Mouse (Mus musculus) heart, postnatal 10 days (tissue): ENCODE results near the gene Dnah2. TPM values are rescaled to one million over a fixed set of nuclear protein-coding genes. Genes with fewer than 3 reads are reported as not detected.
"Not testable (repeated sequence)": the region's sequence is repeated elsewhere in the genome, so short reads cannot be mapped to it uniquely, and the experiment has no call there.

Experiments
- DNase-seq, 2 experiments: peaks; one replicate each; pipeline ENCODE4 v3.0.0; 2021
- intact Hi-C: fragments of 180-260 bp; cut with DNase I; formaldehyde crosslinking; loops from one replicate; pipeline ENCODE4 v1.15.1; 2025
- total RNA-seq, 2 experiments: library from RNA; stranded (reverse); gene quantifications; 2 replicates each; pipeline ENCODE4 v1.2.3; 2021

Dnah2 gene
- total RNA-seq, 2 experiments from 2014 or later: 0.02 to 0.10 TPM

DNA sequence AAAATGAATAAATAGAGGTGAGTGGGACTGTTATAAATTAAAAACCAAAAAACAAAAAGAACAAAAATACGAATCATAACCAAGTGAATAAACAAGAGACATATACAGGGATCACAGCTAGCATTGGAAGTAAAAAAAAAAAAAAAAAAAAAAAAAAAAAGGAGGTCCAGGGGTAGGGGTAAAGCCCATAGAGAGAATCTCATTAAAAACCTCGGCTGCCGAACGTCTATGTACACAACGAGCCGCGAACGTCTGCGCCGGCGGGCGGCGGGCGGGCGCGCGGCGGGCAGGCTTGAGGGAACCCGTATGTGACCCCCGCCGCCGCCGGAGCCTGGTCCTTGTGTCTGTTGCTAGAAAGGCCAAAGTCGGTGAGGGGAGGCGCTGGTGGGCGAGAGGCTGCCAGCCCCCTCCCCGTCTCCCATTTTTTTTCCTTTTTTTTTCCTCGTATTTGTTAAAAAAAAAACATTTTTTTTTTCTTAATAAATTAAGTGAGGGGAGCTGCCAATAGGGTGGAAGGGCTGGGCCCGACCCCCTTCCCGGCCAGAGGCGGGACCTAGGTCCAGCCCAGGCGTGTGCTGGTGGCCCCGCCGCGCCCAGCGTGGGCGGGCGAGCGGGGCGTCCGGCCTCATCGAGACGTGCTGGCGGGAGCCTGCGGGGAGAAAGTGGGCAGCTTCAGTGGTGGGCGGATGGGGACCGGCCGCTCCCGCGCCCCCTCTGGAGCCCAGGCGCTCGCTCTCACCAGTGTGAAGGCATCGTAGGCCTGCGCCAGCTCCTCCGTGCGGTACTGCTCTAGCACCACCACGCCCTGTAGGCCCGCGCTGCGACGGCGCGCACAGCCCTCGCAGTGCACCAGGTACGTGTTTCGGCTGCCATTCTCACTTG, 149.5 kb downstream of the Dnah2 start:
- intact Hi-C loops: loop anchor here (2.0 kb wide), 1 partner anchor 113 kb away; no protein-coding TSS in a partner anchor
- peak in 1 of 2 experiments; percentile 35 for DNase-seq

DNA sequence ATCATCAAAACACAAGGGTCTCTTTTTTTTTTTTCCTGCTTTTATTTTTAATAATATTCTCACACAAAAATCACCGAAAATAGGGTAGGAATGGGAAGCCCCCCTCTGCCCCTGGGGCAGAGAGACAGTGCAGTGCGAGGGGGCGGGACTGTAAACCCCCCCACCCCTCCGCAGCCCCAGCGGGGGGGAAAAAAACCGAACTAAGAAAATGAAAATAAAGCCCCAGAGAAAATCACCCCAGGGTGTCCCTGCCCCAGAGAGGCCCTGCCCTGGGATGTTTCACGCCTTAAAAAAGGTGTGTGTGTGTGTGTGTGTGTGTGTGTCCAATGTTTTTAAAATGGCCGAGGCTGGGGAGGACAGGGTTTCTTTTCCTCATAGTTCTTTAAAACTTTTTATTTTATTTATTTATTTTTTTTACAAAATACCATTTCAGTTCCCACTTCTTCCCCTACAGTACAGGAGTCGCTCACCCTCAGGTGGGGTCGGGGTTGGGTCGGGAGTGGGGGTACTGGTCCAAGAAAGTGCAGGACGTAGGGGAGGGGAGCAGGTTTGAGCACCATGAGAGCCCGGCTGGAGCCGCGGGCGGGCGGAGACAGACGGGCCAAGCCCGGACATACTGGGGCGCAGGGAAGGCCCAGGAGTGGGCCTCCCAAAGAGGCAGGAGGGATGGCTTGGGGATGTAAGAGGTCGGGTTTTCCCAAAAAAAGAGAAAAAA, 150.3 kb downstream of the Dnah2 start:
- intact Hi-C loops: no loop called here
- DNase-seq: no peak

- peak; percentile 59 to 63 for DNase-seq
- intact Hi-C loops: no loop called here
These were observed 150.9 kb downstream of the Dnah2 start, which contains the start of gene Tmem88 for GRCm38 (mm10) chr11:69398059-69398458. TSS of gene Tmem88 (minus strand) at chr11:69398234.

GRCm38 (mm10) chr11:69397581-69398057, 151.3 kb downstream of the Dnah2 start:
- intact Hi-C loops: loop anchor here (2.0 kb wide), 1 partner anchor 13 kb away; no protein-coding TSS in a partner anchor
- peak in 1 of 2 experiments; percentile 59 for DNase-seq

- intact Hi-C loops: loop anchor here (2.0 kb wide), 1 partner anchor 14 kb away; no protein-coding TSS in a partner anchor
- peak; percentile 73 to 79 for DNase-seq
These were observed 152.1 kb downstream of the Dnah2 start for GRCm38 (mm10) chr11:69396772-69397171.

DNA sequence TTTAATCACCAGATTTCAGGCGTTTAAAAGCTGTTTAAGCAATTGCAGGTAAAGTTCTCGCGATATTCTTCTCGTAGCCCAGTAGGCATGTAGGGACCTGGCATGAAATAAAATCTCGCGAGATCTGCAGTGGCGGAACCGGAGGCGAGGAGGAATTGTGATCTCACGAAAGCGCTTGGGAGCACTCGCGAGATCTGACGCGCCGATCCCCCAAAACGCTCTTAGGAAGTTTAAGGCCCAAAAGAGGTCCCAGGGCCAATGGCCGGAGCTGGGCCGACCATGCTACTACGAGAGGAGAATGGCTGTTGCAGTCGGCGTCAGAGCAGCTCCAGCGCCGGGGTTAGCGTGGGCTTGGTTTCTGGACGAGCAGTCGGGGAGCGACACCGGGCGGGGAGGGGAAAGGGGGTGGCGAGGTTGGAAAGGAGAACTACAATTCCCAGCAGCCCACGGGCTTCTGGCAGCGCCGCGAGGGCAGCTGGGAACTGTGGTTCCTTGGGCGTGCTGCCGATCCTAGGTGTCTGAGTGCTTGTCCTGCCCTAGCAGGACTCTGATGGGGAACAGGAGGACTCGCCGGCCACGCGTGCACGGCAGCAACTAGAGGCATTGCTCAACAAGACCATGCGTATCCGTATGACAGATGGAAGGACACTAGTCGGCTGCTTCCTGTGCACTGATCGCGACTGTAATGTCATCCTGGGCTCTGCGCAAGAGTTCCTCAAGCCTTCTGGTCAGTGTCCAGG, 153.1 kb downstream of the Dnah2 start:
- DNase-seq: peak; percentile 98

DNA sequence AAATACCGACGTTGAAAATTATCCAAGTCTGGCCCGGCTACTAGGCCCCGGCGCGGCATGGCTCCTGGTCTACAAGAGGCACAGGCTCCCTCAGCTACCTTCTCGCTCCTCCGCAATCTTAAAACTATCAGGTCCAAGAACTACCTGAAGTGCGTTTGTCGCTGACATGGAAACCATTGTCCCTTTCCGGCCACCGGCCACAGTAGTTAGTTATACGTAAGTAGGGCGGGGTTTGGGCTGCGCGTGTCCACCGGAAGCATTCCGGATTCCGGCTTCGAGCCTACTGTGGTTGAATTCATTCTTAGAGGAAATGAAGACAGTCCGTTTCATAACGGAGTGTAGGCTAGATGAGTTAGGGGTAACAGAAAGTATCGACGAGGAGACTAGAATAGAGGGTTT, 153.7 kb downstream of the Dnah2 start, which contains the start of the genes Naa38 and Cyb5d1:
TSS of gene Naa38 (plus strand) at position 253 of the 399 bp plus-strand sequence.
TSS of gene Cyb5d1 (minus strand) at position 397 of the 399 bp plus-strand sequence.
- intact Hi-C loops: loop anchor here (2.0 kb wide), 1 partner anchor 70 kb away; no protein-coding TSS in a partner anchor
- DNase-seq: peak; percentile 93 to 94

More for the DNA sequence above, 153.1 kb downstream of the Dnah2 start:
- intact Hi-C loops: loop anchor here (2.0 kb wide), 2 partner anchors 15 to 71 kb away; no protein-coding TSS in a partner anchor

DNA sequence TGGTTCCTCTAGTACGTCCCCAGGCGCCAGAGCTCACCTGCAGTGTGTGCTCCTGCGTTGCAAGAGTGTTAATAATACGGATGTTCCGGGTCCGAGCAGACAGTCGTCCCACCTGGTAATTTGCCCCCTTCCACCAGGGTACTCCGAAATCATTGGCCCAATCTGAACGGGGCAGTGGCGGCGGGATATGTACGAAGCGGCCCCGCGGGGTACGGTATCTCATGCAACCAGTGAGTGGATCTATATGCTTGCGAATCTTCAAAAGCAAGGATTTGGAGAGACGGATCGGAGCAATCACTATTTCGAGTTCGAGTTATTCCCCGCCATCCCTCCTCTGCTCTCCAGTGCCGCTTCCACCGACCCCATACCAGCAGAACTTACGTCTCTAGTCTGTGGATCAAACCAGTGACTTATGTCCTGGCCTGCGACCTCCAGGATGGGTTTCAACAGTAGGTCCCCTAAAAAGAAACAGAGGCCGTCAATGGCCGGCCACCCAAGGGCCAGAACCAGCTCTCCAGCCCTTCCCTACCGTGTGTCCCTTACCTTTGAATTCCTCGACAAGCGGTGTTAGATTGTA, 154.2 kb downstream of the Dnah2 start:
- not testable (repeated sequence) for DNase-seq
- intact Hi-C loops: loop anchor here (2.0 kb wide), 1 partner anchor 70 kb away; no protein-coding TSS in a partner anchor

DNA sequence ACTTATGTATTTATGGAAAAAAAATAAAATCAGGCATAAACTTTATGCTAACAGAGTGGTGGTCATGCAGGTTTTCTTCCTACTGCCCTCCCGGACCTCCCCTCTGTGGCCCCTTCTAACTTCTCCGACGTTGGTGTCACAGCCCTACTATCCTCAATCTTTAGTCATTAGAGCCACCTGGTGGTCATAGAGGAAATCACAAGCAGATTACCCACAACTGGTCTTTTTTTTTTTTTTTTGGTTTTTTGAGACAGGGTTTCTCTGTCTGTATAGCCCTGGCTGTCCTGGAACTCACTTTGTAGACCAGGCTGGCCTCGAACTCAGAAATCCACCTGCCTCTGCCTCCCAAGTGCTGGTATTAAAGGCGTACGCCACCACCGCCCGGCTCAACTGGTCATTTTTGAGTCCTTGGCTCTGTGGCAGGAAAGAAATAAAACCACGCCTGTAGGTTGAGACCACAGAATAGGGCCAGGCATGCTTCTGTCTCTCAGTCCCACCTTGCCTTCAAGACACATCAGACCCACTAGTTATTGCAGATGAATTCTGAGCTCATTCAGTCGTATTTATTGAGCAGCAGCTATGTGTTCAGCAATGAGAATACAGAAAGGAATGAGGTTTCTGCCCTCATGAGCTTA, 158.4 kb downstream of the Dnah2 start:
- peak; percentile 85 to 89 for DNase-seq
- intact Hi-C loops: loop anchor here (1.0 kb wide), 1 partner anchor 121 kb away; no protein-coding TSS in a partner anchor

GRCm38 (mm10) chr11:69389531-69390399, 159.1 kb downstream of the Dnah2 start:
- intact Hi-C loops: loop anchor here (1.0 to 5.0 kb wide), 4 partner anchors 27 to 197 kb away; no protein-coding TSS in a partner anchor
- peak in 1 of 2 experiments; percentile 47 for DNase-seq

DNA sequence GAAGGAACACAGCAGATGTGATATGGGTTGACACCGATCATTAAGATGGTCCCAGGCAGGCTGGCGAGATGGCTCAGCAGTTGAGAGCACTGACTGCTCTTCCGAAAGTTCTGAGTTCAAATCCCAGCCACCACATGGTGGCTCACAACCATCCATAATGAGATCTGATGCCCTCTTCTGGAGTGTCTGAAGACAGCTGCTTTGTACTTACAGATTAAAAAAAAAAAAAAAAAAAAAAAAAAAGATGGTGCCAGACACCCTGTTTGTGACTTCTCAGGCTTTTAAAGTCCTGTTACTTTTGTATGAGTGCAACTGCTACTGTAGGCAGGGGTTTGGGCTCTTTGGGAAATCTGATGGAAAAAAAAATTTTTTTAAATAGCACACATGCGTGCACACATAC, 160.2 kb downstream of the Dnah2 start:
- intact Hi-C loops: loop anchor here (2.0 to 5.0 kb wide), 3 partner anchors 26 to 196 kb away; no protein-coding TSS in a partner anchor
- no peak for DNase-seq

GRCm38 (mm10) chr11:69386758-69387157, 162.2 kb downstream of the Dnah2 start:
- intact Hi-C loops: loop anchor here (5.0 kb wide), 1 partner anchor 194 kb away; no protein-coding TSS in a partner anchor

DNA sequence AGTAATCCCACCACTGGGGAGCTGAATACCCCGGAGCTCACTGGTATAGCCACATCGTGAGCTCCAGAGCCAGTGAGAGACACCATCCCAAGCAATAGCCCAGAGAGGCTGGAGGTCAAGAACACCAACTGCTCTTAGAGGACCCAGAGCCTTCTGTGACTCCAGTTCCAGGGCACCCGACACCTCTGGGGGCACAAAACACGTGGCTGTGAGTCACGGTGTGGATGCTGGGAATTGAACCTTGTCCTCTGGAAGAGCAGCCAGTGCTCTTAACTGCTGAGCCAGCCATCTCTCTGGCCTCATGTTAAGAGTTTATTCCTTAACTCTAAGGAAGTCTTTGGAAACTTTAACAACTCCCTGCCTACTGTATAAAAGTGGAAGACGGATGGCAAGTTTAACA, 163.9 kb downstream of the Dnah2 start:
- no peak for DNase-seq
- intact Hi-C loops: loop anchor here (5.0 kb wide), 1 partner anchor 193 kb away; no protein-coding TSS in a partner anchor

More at GRCm38 (mm10) chr11:69386758-69387157, 162.2 kb downstream of the Dnah2 start:
- DNase-seq: no peak

- intact Hi-C loops: no loop called here
- peak in 1 of 2 experiments; percentile 44 for DNase-seq
These were observed 166.3 kb downstream of the Dnah2 start for GRCm38 (mm10) chr11:69382478-69383105.

- intact Hi-C loops: no loop called here
- no peak for DNase-seq
These were observed 167.6 kb downstream of the Dnah2 start for GRCm38 (mm10) chr11:69381356-69381755.

DNA sequence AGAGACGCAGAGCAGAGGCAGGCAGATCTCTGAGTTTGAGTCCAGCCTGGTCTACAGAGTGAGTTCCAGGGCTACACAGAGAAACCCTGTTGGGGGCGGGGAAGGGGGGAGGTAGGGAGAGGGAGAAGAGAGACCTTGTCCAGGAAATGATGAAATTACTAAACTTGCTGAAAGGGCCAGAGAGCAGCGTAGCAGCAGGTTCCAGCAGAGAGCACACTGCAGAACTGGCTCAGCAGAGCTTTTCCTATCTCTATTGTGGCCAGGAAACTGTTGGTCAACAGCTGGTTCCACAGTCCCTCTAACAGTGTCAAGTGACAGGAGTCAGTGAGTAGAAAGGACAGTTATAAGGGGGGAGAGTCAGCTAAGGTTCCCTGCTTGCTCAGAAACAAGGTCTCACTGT, 169.3 kb downstream of the Dnah2 start:
- intact Hi-C loops: no loop called here
- DNase-seq: no peak

DNA sequence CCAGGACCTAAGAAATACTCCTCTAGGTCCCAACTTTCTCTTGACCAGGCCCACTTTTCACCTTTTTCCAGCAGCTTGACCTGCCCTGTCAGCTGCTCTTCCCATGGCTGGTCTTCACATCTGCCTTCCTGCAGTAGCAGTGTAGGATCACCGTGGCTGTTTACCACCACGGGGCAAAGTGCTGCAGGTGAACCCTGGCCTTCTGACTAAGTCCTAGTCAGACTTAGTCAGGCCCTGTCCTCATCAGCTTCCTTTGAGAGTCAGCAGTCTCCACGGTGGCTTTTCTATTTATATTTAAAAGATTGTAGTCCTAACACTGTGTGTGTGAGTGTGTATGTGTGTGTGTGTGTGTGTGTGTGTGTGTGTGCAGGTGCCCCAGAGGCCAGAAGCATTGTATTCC, 171.1 kb downstream of the Dnah2 start:
- intact Hi-C loops: no loop called here
- DNase-seq: no peak
